Mouse (Mus musculus): Measurements from ENCODE around the gene Usp45. TPM values are rescaled to one million over a fixed set of nuclear protein-coding genes. Genes with fewer than 3 reads are reported as not detected.

Usp45 gene
- total RNA-seq, 1 experiment: 28.3 TPM

- in situ Hi-C loops (cut with MboI; ENCODE audit: low sequenced_read_pairs in 2 of 2, unreplicated experiment in 2 of 2): no loop called here
- Histone ChIP-seq H3K4me1 (ENCODE audit: control insufficient read depth in 2 of 2, insufficient read depth in 2 of 2, low read length in 2 of 2, poor library complexity in 1 of 2) (no peaks in the 10 kb centered on the region), H3K9me3 (ENCODE audit: control insufficient read depth, insufficient read depth, low read depth, low read length) (no peaks in the 10 kb centered on the region), H3K27ac (ENCODE audit: insufficient read depth, low read depth, low read length, poor library complexity, severe bottlenecking) (no peak overlapping the region), H3K4me3 (ENCODE audit: insufficient read depth in 1 of 2, low read depth in 1 of 2, low read length in 2 of 2, poor library complexity in 1 of 2, severe bottlenecking in 1 of 2) (no peak overlapping the region), H3K36me3 (ENCODE audit: control insufficient read depth, insufficient read depth, low read length, poor library complexity, severe bottlenecking) (peaks cover 8% of the 10 kb centered on the region), H3K9ac (ENCODE audit: insufficient read depth, low read depth, low read length, poor library complexity, severe bottlenecking) (no peak overlapping the region)
- no peak for TF ChIP-seq CHD2 (IDR thresholded peaks at IDR 0.05; ENCODE audit: low read depth, low read length)
- DNase-seq (ENCODE audit: low read depth, low spot score): no peak
Measured at GRCm38 (mm10) chr4:21801620-21802019, 34.7 kb downstream of the Usp45 start.

DNA sequence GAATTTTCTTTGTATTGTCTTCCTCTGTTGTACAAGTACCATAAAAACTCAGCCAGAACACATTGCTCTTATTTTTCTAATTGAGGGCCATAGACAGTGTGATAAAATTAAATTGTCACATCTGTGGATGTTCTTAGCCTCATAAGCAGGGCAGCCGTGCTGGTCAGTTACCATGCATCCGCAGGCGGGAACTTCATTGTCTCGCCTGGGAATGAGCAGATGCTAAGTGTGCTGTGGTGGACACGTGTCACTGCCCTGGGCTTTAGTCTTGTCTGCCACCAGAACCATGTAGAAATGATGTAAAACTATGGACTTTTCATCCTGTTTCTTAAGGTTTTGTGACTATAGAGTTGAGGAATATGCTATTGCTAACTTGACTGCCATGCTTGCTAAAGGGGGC is 40.2 kb downstream of the Usp45 start:
- H3K4me1 ChIP-seq (ENCODE audit: control insufficient read depth in 2 of 2, insufficient read depth in 2 of 2, low read length in 2 of 2, poor library complexity in 1 of 2): no peaks in the 10 kb centered on the region
- no peaks in the 10 kb centered on the region for H3K9me3 ChIP-seq (ENCODE audit: control insufficient read depth, insufficient read depth, low read depth, low read length)
- no peak overlapping the region for H3K27ac ChIP-seq (ENCODE audit: insufficient read depth, low read depth, low read length, poor library complexity, severe bottlenecking)
- in situ Hi-C loops (cut with MboI; ENCODE audit: low sequenced_read_pairs in 2 of 2, unreplicated experiment in 2 of 2): no loop called here
- peaks cover 5% of the 10 kb centered on the region for H3K36me3 ChIP-seq (ENCODE audit: control insufficient read depth, insufficient read depth, low read length, poor library complexity, severe bottlenecking)
- H3K4me3 ChIP-seq (ENCODE audit: insufficient read depth in 1 of 2, low read depth in 1 of 2, low read length in 2 of 2, poor library complexity in 1 of 2, severe bottlenecking in 1 of 2): no peak overlapping the region
- no peak for DNase-seq (ENCODE audit: low read depth, low spot score)
- TF ChIP-seq ZC3H11A (IDR thresholded peaks at IDR 0.05; ENCODE audit: borderline replicate concordance, low read depth, low read length) (no peak), HCFC1 (IDR thresholded peaks at IDR 0.05; ENCODE audit: borderline replicate concordance, insufficient read depth, low read length) (no peak)
- H3K9ac ChIP-seq (ENCODE audit: insufficient read depth, low read depth, low read length, poor library complexity, severe bottlenecking): no peak overlapping the region

DNA sequence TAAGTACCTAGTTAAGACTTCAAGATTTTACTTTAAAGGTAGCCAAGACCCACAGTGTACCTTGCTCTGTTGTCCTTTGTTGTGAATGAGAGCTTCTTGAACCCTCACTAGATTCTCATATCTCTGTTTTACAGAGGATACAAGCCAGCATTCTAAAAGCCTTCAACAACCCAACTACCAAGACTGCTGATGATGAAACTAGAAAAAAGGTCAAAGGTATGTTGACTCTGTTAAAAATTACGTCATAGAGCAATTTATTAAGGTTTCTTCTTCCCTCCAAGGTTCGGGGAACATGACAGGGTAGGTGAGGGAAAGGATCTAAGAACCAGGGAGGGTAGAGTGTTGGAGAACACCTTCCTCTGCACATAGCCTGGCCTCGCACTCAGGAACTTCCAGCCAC is 43.7 kb downstream of the Usp45 start:
- in situ Hi-C loops (cut with MboI; ENCODE audit: low sequenced_read_pairs in 2 of 2, unreplicated experiment in 2 of 2): no loop called here
- Histone ChIP-seq H3K36me3 (ENCODE audit: control insufficient read depth, insufficient read depth, low read length, poor library complexity, severe bottlenecking) (peaks cover 3% of the 10 kb centered on the region), H3K4me3 (ENCODE audit: insufficient read depth in 1 of 2, low read depth in 1 of 2, low read length in 2 of 2, poor library complexity in 1 of 2, severe bottlenecking in 1 of 2) (no peak overlapping the region), H3K9me3 (ENCODE audit: control insufficient read depth, insufficient read depth, low read depth, low read length) (no peaks in the 10 kb centered on the region; the same call in 1 of the 2 replicates), H3K27ac (ENCODE audit: insufficient read depth, low read depth, low read length, poor library complexity, severe bottlenecking) (no peak overlapping the region), H3K9ac (ENCODE audit: insufficient read depth, low read depth, low read length, poor library complexity, severe bottlenecking) (no peak overlapping the region), H3K4me1 (ENCODE audit: control insufficient read depth in 2 of 2, insufficient read depth in 2 of 2, low read length in 2 of 2, poor library complexity in 1 of 2) (no peaks in the 10 kb centered on the region; a peak in 1 of 4 replicates)
- TF ChIP-seq MAFK (IDR thresholded peaks at IDR 0.05; ENCODE audit: insufficient read depth, low read depth, low read length) (no peak), HCFC1 (IDR thresholded peaks at IDR 0.05; ENCODE audit: borderline replicate concordance, insufficient read depth, low read length) (no peak), ZNF384 (IDR thresholded peaks at IDR 0.05; ENCODE audit: low read depth, low read length) (no peak), ZC3H11A (IDR thresholded peaks at IDR 0.05; ENCODE audit: borderline replicate concordance, low read depth, low read length) (no peak), CHD2 (IDR thresholded peaks at IDR 0.05; ENCODE audit: low read depth, low read length) (no peak)
- no peak for DNase-seq (ENCODE audit: low read depth, low spot score)

- H3K27ac ChIP-seq (ENCODE audit: insufficient read depth, low read depth, low read length, poor library complexity, severe bottlenecking): no peak overlapping the region
- no peak for DNase-seq (ENCODE audit: low read depth, low spot score)
- H3K4me3 ChIP-seq (ENCODE audit: insufficient read depth in 1 of 2, low read depth in 1 of 2, low read length in 2 of 2, poor library complexity in 1 of 2, severe bottlenecking in 1 of 2): no peak overlapping the region
- H3K4me1 ChIP-seq (ENCODE audit: control insufficient read depth in 2 of 2, insufficient read depth in 2 of 2, low read length in 2 of 2, poor library complexity in 1 of 2): no peaks in the 10 kb centered on the region; a peak in 1 of 4 replicates
- no peaks in the 10 kb centered on the region; the same call in 1 of the 2 replicates for H3K9me3 ChIP-seq (ENCODE audit: control insufficient read depth, insufficient read depth, low read depth, low read length)
- TF ChIP-seq CHD2 (IDR thresholded peaks at IDR 0.05; ENCODE audit: low read depth, low read length) (no peak), ZNF384 (IDR thresholded peaks at IDR 0.05; ENCODE audit: low read depth, low read length) (no peak), ZC3H11A (IDR thresholded peaks at IDR 0.05; ENCODE audit: borderline replicate concordance, low read depth, low read length) (no peak), MAFK (IDR thresholded peaks at IDR 0.05; ENCODE audit: insufficient read depth, low read depth, low read length) (peak; percentile 82), HCFC1 (IDR thresholded peaks at IDR 0.05; ENCODE audit: borderline replicate concordance, insufficient read depth, low read length) (no peak)
- peaks cover 5% of the 10 kb centered on the region for H3K36me3 ChIP-seq (ENCODE audit: control insufficient read depth, insufficient read depth, low read length, poor library complexity, severe bottlenecking)
- in situ Hi-C loops (cut with MboI; ENCODE audit: low sequenced_read_pairs in 2 of 2, unreplicated experiment in 2 of 2): no loop called here
- H3K9ac ChIP-seq (ENCODE audit: insufficient read depth, low read depth, low read length, poor library complexity, severe bottlenecking): no peak overlapping the region
Measured at GRCm38 (mm10) chr4:21812635-21813034, 45.7 kb downstream of the Usp45 start.

DNA sequence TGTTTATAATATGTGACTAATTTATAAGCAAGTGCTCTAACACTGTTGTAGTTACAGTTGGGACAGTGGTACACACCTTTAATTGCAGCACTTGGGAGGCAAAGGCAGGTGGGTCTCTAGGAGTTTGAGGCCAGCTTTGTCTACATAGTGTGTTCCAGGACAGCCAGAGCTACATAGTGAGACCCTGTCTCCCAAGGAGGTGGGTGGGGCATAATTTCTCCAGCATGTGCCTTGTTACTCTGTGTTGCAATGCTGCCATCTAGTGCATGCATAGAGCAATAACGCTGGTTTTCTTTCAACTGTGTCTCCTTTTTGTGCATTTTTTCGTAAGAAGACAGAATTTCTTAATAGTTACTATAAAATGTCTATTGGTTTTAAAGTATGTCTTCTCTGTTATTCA is 47.1 kb downstream of the Usp45 start:
- no peaks in the 10 kb centered on the region; the same call in 1 of the 2 replicates for H3K9me3 ChIP-seq (ENCODE audit: control insufficient read depth, insufficient read depth, low read depth, low read length)
- H3K4me3 ChIP-seq (ENCODE audit: insufficient read depth in 1 of 2, low read depth in 1 of 2, low read length in 2 of 2, poor library complexity in 1 of 2, severe bottlenecking in 1 of 2): no peak overlapping the region
- H3K9ac ChIP-seq (ENCODE audit: insufficient read depth, low read depth, low read length, poor library complexity, severe bottlenecking): no peak overlapping the region
- H3K4me1 ChIP-seq (ENCODE audit: control insufficient read depth in 2 of 2, insufficient read depth in 2 of 2, low read length in 2 of 2, poor library complexity in 1 of 2): no peaks in the 10 kb centered on the region; a peak in 1 of 4 replicates
- in situ Hi-C loops (cut with MboI; ENCODE audit: low sequenced_read_pairs in 2 of 2, unreplicated experiment in 2 of 2): no loop called here
- peak; percentile 66 for DNase-seq (ENCODE audit: low read depth, low spot score)
- TF ChIP-seq ZC3H11A (IDR thresholded peaks at IDR 0.05; ENCODE audit: borderline replicate concordance, low read depth, low read length) (peak; percentile 72; the same call in 1 of the 2 replicates), HCFC1 (IDR thresholded peaks at IDR 0.05; ENCODE audit: borderline replicate concordance, insufficient read depth, low read length) (no peak)
- H3K27ac ChIP-seq (ENCODE audit: insufficient read depth, low read depth, low read length, poor library complexity, severe bottlenecking): no peak overlapping the region
- H3K36me3 ChIP-seq (ENCODE audit: control insufficient read depth, insufficient read depth, low read length, poor library complexity, severe bottlenecking): peaks cover 8% of the 10 kb centered on the region

Measured in ES-E14 (cell line).